Mouse (Mus musculus) lung, adult 2 months (tissue): Measurements from ENCODE around the gene Hoxc13.

Experiments
- CTCF ChIP-seq: fragments of 200-500 bp; IDR thresholded peaks from 2 replicates; pipeline ENCODE4 v1.5.1; 2011; ENCODE audit warnings: mild to moderate bottlenecking, low read length, control low read depth; ENCODE audit not compliant: insufficient read depth
- POLR2A ChIP-seq: fragments of 200-500 bp; IDR thresholded peaks from 2 replicates; pipeline ENCODE4 v1.6.1; 2011; ENCODE audit warnings: low read depth, mild to moderate bottlenecking, control low read depth, low read length, borderline replicate concordance; ENCODE audit errors: extremely low read depth

DNA sequence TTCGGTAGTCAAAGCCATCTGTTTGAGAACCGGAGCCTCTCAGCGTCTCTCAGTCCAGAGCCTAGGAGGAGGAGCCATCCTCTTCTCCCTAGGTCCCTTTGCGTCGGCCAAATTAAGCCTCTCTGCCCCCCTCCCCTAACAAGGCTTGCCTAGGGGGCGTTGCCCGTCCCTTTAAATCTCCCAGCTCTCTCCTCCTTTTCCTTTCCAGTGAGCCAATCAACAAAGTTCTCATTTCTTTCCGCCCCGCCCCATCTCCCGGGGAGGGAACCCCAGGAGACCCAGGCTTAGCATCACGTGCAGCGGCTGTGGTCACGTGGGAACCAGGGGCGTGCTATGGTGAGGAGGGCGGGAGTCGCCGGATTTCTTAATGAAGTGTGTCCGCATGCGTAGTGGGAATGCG, 284 bp upstream of the Hoxc13 start:
- TF ChIP-seq CTCF (no peak), POLR2A (no peak)
